In genomic region chr13:55644525-55644924, GRCm38 (mm10) we compare ENCODE assay signal across 9 mouse cellular contexts. TPM values are rescaled to one million over a fixed set of nuclear protein-coding genes. Genes with fewer than 3 reads are reported as not detected.
A peak's percentile ranks its signal among the peaks of the same experiment; 100 is the strongest.
DNase-seq lines count a peak whose midpoint lies in the region; ATAC-seq and TF ChIP-seq lines count a peak whose summit lies in the region.
"Had no signal": no experiment of that assay in that cellular context is flagged by ENCODE, and none has a peak within 500 bp of the region (broad histone marks: within the 10 kb centered on the region; RNA-seq: fewer than 3 reads in every experiment).

No protein-coding gene starts in this region.

- peaks cover 31% of the 10 kb centered on the region for H3K36me3 ChIP-seq in splenic B cell, adult 2 months (ENCODE audit: control insufficient read depth, insufficient read depth, low read length, poor library complexity, severe bottlenecking)

- H3K27ac ChIP-seq in gastrocnemius, adult 2 months, result no peak overlapping the region
- H3K27ac ChIP-seq: embryonic facial prominence, embryonic 15.5 days had no signal

- no peak for DNase-seq in gastrocnemius, adult 2 months
- no peak for DNase-seq in gastrocnemius, adult 18-20 months (ENCODE audit: low spot score)
- DNase-seq in lung, postnatal 36 days, result peak; percentile 13
- no peak for DNase-seq in lung, postnatal 25 days (ENCODE audit: low spot score)
- DNase-seq in splenic B cell, adult 2 months (ENCODE audit: low read depth, low spot score), result peak; percentile 66
- no peak for DNase-seq in gastrocnemius, postnatal 36 days
- DNase-seq in gastrocnemius, postnatal 4 days (ENCODE audit: low spot score in 2 of 2), result no peak

- TF ChIP-seq CTCF in gastrocnemius, adult 2 months (IDR thresholded peaks at IDR 0.05), result peak; percentile 36; the same call in 1 of the 2 replicates

- H3K27me3 ChIP-seq in splenic B cell, adult 2 months (ENCODE audit: control insufficient read depth, insufficient read depth, low read length, poor library complexity, severe bottlenecking), result no peaks in the 10 kb centered on the region
- H3K27me3 ChIP-seq: embryonic facial prominence, embryonic 15.5 days had no signal

- intact Hi-C loops in gastrocnemius, adult 2 months (cut with DNase I), result loop anchor here (5.0 kb wide), 1 partner anchor 48 kb away; the partner anchor contains the start of gene B230219D22Rik
- intact Hi-C loops in gastrocnemius, postnatal 36 days (cut with DNase I), result no loop called here

- ATAC-seq in common myeloid progenitor, adult 5-6 weeks (replicated peaks; ENCODE audit: low read depth, poor library complexity, severe bottlenecking), result peak; percentile 76

- H3K4me3 ChIP-seq in gastrocnemius, adult 2 months, result no peak overlapping the region
- H3K4me3 ChIP-seq: embryonic facial prominence, embryonic 15.5 days had no signal

RNA-seq across cellular contexts. Expression of gene Ddx46, which starts 9.7 kb away (rescaled TPM):
- 10 to 100 TPM; 20.9 to 26.9 TPM for total RNA-seq in gastrocnemius, adult 2 months (2021)
- 10 to 100 TPM; 23.1 to 23.7 TPM for total RNA-seq in gastrocnemius, adult 18-20 months (2021)
- total RNA-seq in common myeloid progenitor, adult 5-6 weeks (2017), result 120 and 155 TPM in 2 replicates
- 10 to 100 TPM; 17.7 to 19.8 TPM for total RNA-seq in gastrocnemius, postnatal 36 days (2021)
- total RNA-seq in gastrocnemius, postnatal 4 days (2021), result 10 to 100 TPM; 28.2 to 35.0 TPM

RNA-seq across cellular contexts. Expression of gene Caml, which starts 21.7 kb away (rescaled TPM):
- total RNA-seq in gastrocnemius, adult 2 months (2021), result 1 to 10 TPM; 9.7 to 9.9 TPM
- 1 to 10 TPM; 8.1 to 9.2 TPM for total RNA-seq in gastrocnemius, adult 18-20 months (2021)
- total RNA-seq in common myeloid progenitor, adult 5-6 weeks (2017), result 62.9 and 63.5 TPM in 2 replicates
- 1 to 10 TPM; 8.2 TPM for total RNA-seq in gastrocnemius, postnatal 36 days (2021)
- 10 to 100 TPM; 22.2 to 22.7 TPM for total RNA-seq in gastrocnemius, postnatal 4 days (2021)

RNA-seq across cellular contexts. Expression of gene B4galt7, which starts 44.8 kb away (rescaled TPM):
- 1 to 10 TPM; 5.9 to 7.1 TPM for total RNA-seq in gastrocnemius, adult 2 months (2021)
- total RNA-seq in gastrocnemius, adult 18-20 months (2021), result 1 to 10 TPM; 4.7 to 6.8 TPM
- total RNA-seq in common myeloid progenitor, adult 5-6 weeks (2017), result 13.3 and 14.2 TPM in 2 replicates
- 1 to 10 TPM; 4.3 to 6.5 TPM for total RNA-seq in gastrocnemius, postnatal 36 days (2021)
- 10 to 100 TPM; 11.0 to 12.1 TPM for total RNA-seq in gastrocnemius, postnatal 4 days (2021)

RNA-seq across cellular contexts. Expression of gene B230219D22Rik, which starts 48.4 kb away (rescaled TPM):
- 10 to 100 TPM; 29.4 to 33.2 TPM for total RNA-seq in gastrocnemius, adult 2 months (2021)
- total RNA-seq in gastrocnemius, adult 18-20 months (2021), result 10 to 100 TPM; 28.7 to 32.0 TPM
- 46.0 and 50.2 TPM in 2 replicates for total RNA-seq in common myeloid progenitor, adult 5-6 weeks (2017)
- total RNA-seq in gastrocnemius, postnatal 36 days (2021), result 10 to 100 TPM; 23.7 to 28.5 TPM
- 10 to 100 TPM; 48.9 to 49.4 TPM for total RNA-seq in gastrocnemius, postnatal 4 days (2021)

Comparison
In these comparisons a context has a peak if more than half of its experiments do, and no peak if none do; other contexts are left out.
1. DNase-seq: peak in lung, postnatal 36 days (single experiment) and splenic B cell, adult 2 months (single experiment); none in gastrocnemius, adult 2 months (single experiment), gastrocnemius, adult 18-20 months (single experiment), lung, postnatal 25 days (single experiment), gastrocnemius, postnatal 36 days (0 of 2) and gastrocnemius, postnatal 4 days (0 of 2).